Mouse (Mus musculus): ENCODE measurements around the gene Rgcc.

- TF ChIP-seq CTCF (IDR thresholded peaks at IDR 0.05; ENCODE audit: low read depth, low read length): no peak
- no peak for TF ChIP-seq POLR2A (IDR thresholded peaks at IDR 0.05; ENCODE audit: borderline replicate concordance, low read depth, low read length)
Measured at GRCm38 (mm10) chr14:79299796-79300195, 1.6 kb downstream of the Rgcc start.

Data from bone marrow macrophage, adult 2 months (primary cell).